Mouse (Mus musculus): ENCODE measurements around the gene Otud7b.
"Not testable (repeated sequence)": the region's sequence is repeated elsewhere in the genome, so short reads cannot be mapped to it uniquely, and the experiment has no call there.

Gene Otud7b

GRCm38 (mm10) chr3:96135011-96135410 is 30.7 kb downstream of the Otud7b start:
- DNase-seq (ENCODE audit: low spot score) = no peak

- peak; percentile 84 for DNase-seq (ENCODE audit: low spot score)
These were observed 43.6 kb downstream of the Otud7b start for GRCm38 (mm10) chr3:96147950-96148349.

GRCm38 (mm10) chr3:96151836-96152235 is 47.5 kb downstream of the Otud7b start:
- DNase-seq (ENCODE audit: low spot score) = no peak

- no peak for DNase-seq (ENCODE audit: low spot score)
These were observed 48.3 kb downstream of the Otud7b start for GRCm38 (mm10) chr3:96152611-96153010.

- no peak for DNase-seq (ENCODE audit: low spot score)
These were observed 51.2 kb downstream of the Otud7b start for GRCm38 (mm10) chr3:96155501-96155900.

GRCm38 (mm10) chr3:96159820-96160219 is 55.5 kb downstream of the Otud7b start:
- DNase-seq (ENCODE audit: low spot score) = no peak

GRCm38 (mm10) chr3:96160222-96160802 is 56.0 kb downstream of the Otud7b start:
- DNase-seq (ENCODE audit: low spot score) = peak; percentile 48

- peak; percentile 35 for DNase-seq (ENCODE audit: low spot score)
These were observed 56.6 kb downstream of the Otud7b start for GRCm38 (mm10) chr3:96160803-96161516.

GRCm38 (mm10) chr3:96161869-96162840 is 57.8 kb downstream of the Otud7b start, which contains the start of gene Mtmr11:
Gene Mtmr11 (plus strand): TSS chr3:96162004.
- DNase-seq (ENCODE audit: low spot score) = no peak

- DNase-seq (ENCODE audit: low spot score) = no peak
These were observed 58.7 kb downstream of the Otud7b start for GRCm38 (mm10) chr3:96163040-96163439.

GRCm38 (mm10) chr3:96168466-96169158 is 64.3 kb downstream of the Otud7b start:
- no peak for DNase-seq (ENCODE audit: low spot score)

GRCm38 (mm10) chr3:96170276-96170675 is 65.9 kb downstream of the Otud7b start:
- DNase-seq (ENCODE audit: low spot score) = no peak

GRCm38 (mm10) chr3:96170976-96171545 is 66.7 kb downstream of the Otud7b start:
- DNase-seq (ENCODE audit: low spot score) = peak; percentile 16

GRCm38 (mm10) chr3:96171583-96172196 is 67.4 kb downstream of the Otud7b start:
- no peak for DNase-seq (ENCODE audit: low spot score)

- peak; percentile 91 for DNase-seq (ENCODE audit: low spot score)
These were observed 68.2 kb downstream of the Otud7b start, which contains the start of gene Sf3b4 for GRCm38 (mm10) chr3:96172197-96173178. Gene Sf3b4 (plus strand): TSS chr3:96172332.

GRCm38 (mm10) chr3:96173185-96173584 is 68.9 kb downstream of the Otud7b start:
- DNase-seq (ENCODE audit: low spot score) = no peak

- DNase-seq (ENCODE audit: low spot score) = not testable (repeated sequence)
These were observed 69.7 kb downstream of the Otud7b start for GRCm38 (mm10) chr3:96174042-96174441.

- DNase-seq (ENCODE audit: low spot score) = no peak
These were observed 70.9 kb downstream of the Otud7b start for GRCm38 (mm10) chr3:96175251-96175650.

GRCm38 (mm10) chr3:96178427-96178826 is 74.1 kb downstream of the Otud7b start:
- no peak for DNase-seq (ENCODE audit: low spot score)

GRCm38 (mm10) chr3:96178902-96179301 is 74.6 kb downstream of the Otud7b start:
- no peak for DNase-seq (ENCODE audit: low spot score)

Data from adipocyte (in vitro differentiated cells).